ENCODE assay signal across 28 mouse cellular contexts in the genomic region with DNA sequence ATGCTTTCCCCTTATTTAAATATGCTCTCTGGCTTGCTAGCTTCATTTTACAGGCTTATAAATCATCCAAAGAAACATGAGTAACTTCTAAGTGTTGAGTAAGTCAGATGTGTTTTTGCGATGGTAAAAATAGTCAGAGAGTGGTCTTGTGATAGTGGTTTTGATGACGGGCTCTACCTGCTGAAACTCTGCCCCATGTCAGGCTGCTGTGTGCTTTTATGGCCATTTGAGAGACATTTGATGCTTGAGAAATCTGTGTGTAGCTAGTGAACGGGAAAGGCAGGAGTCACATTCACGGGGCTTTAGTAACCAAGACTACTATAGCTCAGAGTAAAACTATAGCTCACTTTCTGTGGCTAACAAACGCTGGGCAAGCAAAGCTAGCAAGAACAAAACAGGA.
DNase-seq lines count a peak whose midpoint lies in the region; ATAC-seq and TF ChIP-seq lines count a peak whose summit lies in the region.
"Had no signal": no experiment of that assay in that cellular context is flagged by ENCODE, and none has a peak within 500 bp of the region (broad histone marks: within the 10 kb centered on the region; RNA-seq: fewer than 3 reads in every experiment).

No protein-coding gene starts in this region.

- intact Hi-C loops in gastrocnemius, postnatal 36 days (cut with DNase I), result no loop called here

- H3K4me1 ChIP-seq in kidney, embryonic 15.5 days, result 0 out of 2 replicates have a peak, but pooled peaks cover 2% of the 10 kb centered on the region
- H3K4me1 ChIP-seq in limb, embryonic 14.5 days (ENCODE audit: control insufficient read depth, insufficient read depth, low read length), result no peaks in the 10 kb centered on the region
- H3K4me1 ChIP-seq in limb, embryonic 10.5 days, result no peaks in the 10 kb centered on the region
- H3K4me1 ChIP-seq: embryonic facial prominence, embryonic 10.5 days; embryonic facial prominence, embryonic 13.5 days; forebrain, embryonic 12.5 days; forebrain, embryonic 15.5 days; heart, embryonic 12.5 days; heart, embryonic 15.5 days; hindbrain, embryonic 10.5 days; hindbrain, embryonic 13.5 days had no signal

- H3K9ac ChIP-seq in kidney, embryonic 15.5 days, result no peak overlapping the region
- no peak overlapping the region for H3K9ac ChIP-seq in limb, embryonic 14.5 days (ENCODE audit: low read depth, low read length, severe bottlenecking)
- H3K9ac ChIP-seq: embryonic facial prominence, embryonic 13.5 days; forebrain, embryonic 12.5 days; forebrain, embryonic 15.5 days; heart, embryonic 12.5 days; heart, embryonic 15.5 days; hindbrain, embryonic 13.5 days had no signal

- WGBS in kidney, embryonic 15.5 days, result 30% methylated on average over 5 of the region's 5 CpGs
- 30% methylated on average over 5 of the region's 5 CpGs for WGBS in limb, embryonic 14.5 days
- 80% methylated on average over 5 of the region's 5 CpGs for WGBS in limb, embryonic 10.5 days

- no peaks in the 10 kb centered on the region for H3K9me3 ChIP-seq in kidney, embryonic 15.5 days (replicated peaks)
- H3K9me3 ChIP-seq in limb, embryonic 14.5 days (ENCODE audit: control insufficient read depth, low read length), result no peaks in the 10 kb centered on the region
- no peaks in the 10 kb centered on the region for H3K9me3 ChIP-seq in limb, embryonic 10.5 days (replicated peaks)
- H3K9me3 ChIP-seq: embryonic facial prominence, embryonic 10.5 days; embryonic facial prominence, embryonic 13.5 days; forebrain, embryonic 12.5 days; forebrain, embryonic 15.5 days; heart, embryonic 12.5 days; heart, embryonic 15.5 days; hindbrain, embryonic 10.5 days; hindbrain, embryonic 13.5 days had no signal

- ATAC-seq in kidney, embryonic 15.5 days (replicated peaks; ENCODE audit: low FRiP score), result 0 out of 2 replicates have a peak, but pooled peaks have one; percentile 40
- 0 out of 2 replicates have a peak, but pooled peaks have one; percentile 30 for ATAC-seq in limb, embryonic 14.5 days (ENCODE audit: low FRiP score, low read depth)
- ATAC-seq: activated CD4-positive, CD25-positive, alpha-beta regulatory T cell, adult 4 months; forebrain, embryonic 15.5 days; hindbrain, embryonic 16.5 days; inflammation-experienced regulatory T-cells, adult 6 months had no signal

- H3K27me3 ChIP-seq in kidney, embryonic 15.5 days, result no peaks in the 10 kb centered on the region
- no peaks in the 10 kb centered on the region for H3K27me3 ChIP-seq in limb, embryonic 14.5 days (ENCODE audit: control insufficient read depth, insufficient read depth, low read length)
- H3K27me3 ChIP-seq in limb, embryonic 10.5 days (ENCODE audit: low read depth, poor library complexity, severe bottlenecking), result no peaks in the 10 kb centered on the region
- H3K27me3 ChIP-seq: embryonic facial prominence, embryonic 13.5 days; forebrain, embryonic 12.5 days; forebrain, embryonic 15.5 days; heart, embryonic 12.5 days; heart, embryonic 15.5 days; hindbrain, embryonic 13.5 days had no signal

- TF ChIP-seq POLR2A in limb, embryonic 14.5 days (IDR thresholded peaks at IDR 0.05; ENCODE audit: borderline replicate concordance, extremely low read depth, insufficient read depth, insufficient read length), result no peak

- H3K4me2 ChIP-seq in kidney, embryonic 15.5 days, result no peak overlapping the region
- no peak overlapping the region for H3K4me2 ChIP-seq in limb, embryonic 14.5 days (replicated peaks; ENCODE audit: low read depth, low read length, severe bottlenecking)
- H3K4me2 ChIP-seq: embryonic facial prominence, embryonic 13.5 days; forebrain, embryonic 12.5 days; forebrain, embryonic 15.5 days; heart, embryonic 12.5 days; heart, embryonic 15.5 days; hindbrain, embryonic 13.5 days had no signal

- no peak overlapping the region for H3K27ac ChIP-seq in kidney, embryonic 15.5 days
- H3K27ac ChIP-seq in limb, embryonic 14.5 days (replicated peaks; ENCODE audit: low read depth, low read length), result no peak overlapping the region
- no peak overlapping the region for H3K27ac ChIP-seq in limb, embryonic 10.5 days
- H3K27ac ChIP-seq: embryonic facial prominence, embryonic 10.5 days; embryonic facial prominence, embryonic 13.5 days; forebrain, embryonic 12.5 days; forebrain, embryonic 15.5 days; heart, embryonic 15.5 days; hindbrain, embryonic 10.5 days; hindbrain, embryonic 13.5 days had no signal

- H3K36me3 ChIP-seq in kidney, embryonic 15.5 days, result no peaks in the 10 kb centered on the region
- no peaks in the 10 kb centered on the region for H3K36me3 ChIP-seq in limb, embryonic 14.5 days (ENCODE audit: control insufficient read depth, insufficient read depth, low read length)
- no peaks in the 10 kb centered on the region for H3K36me3 ChIP-seq in limb, embryonic 10.5 days
- H3K36me3 ChIP-seq: embryonic facial prominence, embryonic 10.5 days; embryonic facial prominence, embryonic 13.5 days; forebrain, embryonic 12.5 days; forebrain, embryonic 15.5 days; heart, embryonic 12.5 days; heart, embryonic 15.5 days; hindbrain, embryonic 10.5 days; hindbrain, embryonic 13.5 days had no signal

- no peak overlapping the region for H3K4me3 ChIP-seq in kidney, embryonic 15.5 days (replicated peaks)
- H3K4me3 ChIP-seq in limb, embryonic 14.5 days (replicated peaks; ENCODE audit: low read length), result no peak overlapping the region
- H3K4me3 ChIP-seq in limb, embryonic 10.5 days, result no peak overlapping the region
- H3K4me3 ChIP-seq: embryonic facial prominence, embryonic 10.5 days; embryonic facial prominence, embryonic 13.5 days; erythroblast, embryonic 14.5 days; forebrain, embryonic 12.5 days; forebrain, embryonic 15.5 days; heart, embryonic 12.5 days; heart, embryonic 15.5 days; hindbrain, embryonic 10.5 days; hindbrain, embryonic 13.5 days had no signal

- peak; percentile 53 for DNase-seq in gastrocnemius, adult 18-20 months (ENCODE audit: low spot score)
- no peak for DNase-seq in gastrocnemius, postnatal 36 days
- DNase-seq in kidney, postnatal 10 days, result no peak
- DNase-seq in limb, embryonic 14.5 days (ENCODE audit: low spot score), result no peak
- DNase-seq in limb, embryonic 10.5 days (ENCODE audit: low spot score), result no peak
- DNase-seq: adrenal gland, adult 8-10 months; adrenal gland, postnatal 25 days; cerebellum, adult 11-12 months; cerebellum, adult 8-10 months; cerebellum, postnatal 10 days; cerebellum, postnatal 36 days; embryo, embryonic 11 days; heart, adult 18-20 months; heart, postnatal 10 days; heart, postnatal 36 days had no signal
